In genomic region chr1:127773803-127774500, GRCm38 (mm10) we compare ENCODE assay signal across 8 mouse cellular contexts. TPM values are rescaled to one million over a fixed set of nuclear protein-coding genes. Genes with fewer than 3 reads are reported as not detected.
A peak's percentile ranks its signal among the peaks of the same experiment; 100 is the strongest.
DNase-seq lines count a peak whose midpoint lies in the region; ATAC-seq lines count a peak whose summit lies in the region.

Gene Ccnt2, plus strand, starts transcription at chr1:127774164.

- intact Hi-C loops in gastrocnemius, postnatal 14 days (cut with DNase I; ENCODE audit: low total_unique reads): no loop called here
- intact Hi-C loops in left cerebral cortex, postnatal 10 days (cut with DNase I): no loop called here

- DNase-seq in adrenal gland, adult (ENCODE audit: inconsistent age in 2 of 2, low spot score in 1 of 2): peak; percentile 99 to 100
- DNase-seq in embryo, embryonic 10.5 days (ENCODE audit: low spot score): peak; percentile 100
- DNase-seq in gastrocnemius, postnatal 14 days: peak; percentile 99
- peak; percentile 99 to 100 for DNase-seq in left cerebral cortex, postnatal 10 days (ENCODE audit: extremely low spot score in 1 of 2, low spot score in 2 of 2)
- peak; percentile 100 for DNase-seq in right cerebral cortex, postnatal 25 days
- peak; percentile 99 for DNase-seq in urinary bladder, postnatal 4 days (ENCODE audit: low spot score in 2 of 2)

- peak; percentile 95 for ATAC-seq in inflammation-experienced regulatory T-cells, adult 6 months
- peak; percentile 97 for ATAC-seq in megakaryocyte-erythroid progenitor cell, adult 5-6 weeks (replicated peaks; ENCODE audit: low FRiP score, low TSS enrichment, poor library complexity, severe bottlenecking)

RNA-seq across cellular contexts. Expression of gene Ccnt2, which starts in this region (rescaled TPM):
- 10 to 100 TPM; 18.5 to 23.0 TPM for total RNA-seq in gastrocnemius, postnatal 14 days (2021)
- polyA plus RNA-seq in inflammation-experienced regulatory T-cells, adult 6 months (2017; shearing (Covaris generic)): 100 to 1,000 TPM in 2 of 3 experiments, 10 to 100 TPM in 1; 79.6 to 135 (median 109) TPM
- 10 to 100 TPM; 43.6 to 51.7 TPM for total RNA-seq in left cerebral cortex, postnatal 10 days (2021)
- total RNA-seq in megakaryocyte-erythroid progenitor cell, adult 5-6 weeks (2014; fragmentation: Nextera tagmentation): 68.8 and 93.0 TPM in 2 replicates
- total RNA-seq in megakaryocyte-erythroid progenitor cell, adult 5-6 weeks (2017): 36.9 and 68.9 TPM in 2 replicates

Comparison
In these comparisons a context has a peak if more than half of its experiments do, and no peak if none do; other contexts are left out.
1. Peak in every context shown above with its lines: DNase-seq and ATAC-seq.